Mouse (Mus musculus) CD4-positive helper T cell, adult 2 months (primary cell): ENCODE results near the gene Sipa1.

Experiments
- DNase-seq: peaks from one replicate; pipeline ENCODE4 v3.0.0-alpha.2; 2012; ENCODE audit warnings: low read depth, missing footprints, low spot score

Sipa1 gene

DNA sequence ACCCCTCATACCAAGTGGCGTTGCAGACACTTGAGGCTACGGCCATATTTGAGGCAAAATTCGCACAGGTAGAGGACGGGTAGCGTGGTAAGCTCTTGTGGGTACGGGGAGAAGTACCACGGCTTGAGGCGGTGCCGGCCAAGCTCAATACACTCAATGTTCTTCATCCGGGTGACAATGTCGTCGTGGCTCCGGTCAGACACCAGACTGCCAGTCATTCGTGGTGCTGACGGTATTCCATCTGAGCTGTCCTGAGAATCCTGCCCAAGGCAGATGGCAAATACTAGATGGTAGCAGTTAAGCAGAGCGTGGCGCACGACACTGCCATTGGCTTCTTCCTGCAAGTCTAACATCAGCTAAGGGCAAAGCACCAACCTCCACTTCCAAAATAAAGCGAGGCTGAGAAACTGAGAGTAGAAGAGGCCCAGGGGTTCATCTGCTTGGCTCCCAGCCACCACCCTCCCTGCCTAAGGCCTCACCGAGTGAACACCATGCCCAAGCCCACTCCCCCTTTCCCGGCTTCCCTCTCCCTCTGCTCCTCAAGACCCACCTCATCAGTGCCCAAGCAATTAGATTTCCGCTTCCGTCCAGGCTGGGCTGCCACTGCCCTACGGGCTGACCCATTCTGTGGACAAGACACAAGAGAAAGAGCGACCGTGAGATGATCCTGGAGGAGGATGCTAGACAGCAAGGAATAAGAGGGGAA, 55.6 kb downstream of the Sipa1 start:
- DNase-seq: no peak

DNA sequence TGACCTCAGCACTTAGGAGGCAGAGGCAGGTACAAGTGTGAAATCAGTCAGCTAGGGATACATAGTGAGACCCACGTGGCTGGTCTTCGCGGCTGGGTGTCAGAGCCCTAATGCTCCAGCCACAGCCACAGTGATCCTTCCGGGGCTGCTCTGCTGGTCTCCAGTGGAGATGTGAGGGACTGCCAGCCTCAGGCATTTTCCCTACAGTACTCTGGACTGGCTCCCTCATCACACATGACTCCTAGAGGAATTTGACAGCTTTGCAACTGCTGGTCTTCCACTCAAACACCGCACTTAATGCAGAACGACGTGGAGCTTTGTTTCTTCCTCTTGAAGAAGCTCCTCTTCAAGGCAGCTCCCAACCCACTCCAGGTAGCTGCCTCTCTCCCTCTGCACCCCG, 57.3 kb downstream of the Sipa1 start:
- DNase-seq: no peak

DNA sequence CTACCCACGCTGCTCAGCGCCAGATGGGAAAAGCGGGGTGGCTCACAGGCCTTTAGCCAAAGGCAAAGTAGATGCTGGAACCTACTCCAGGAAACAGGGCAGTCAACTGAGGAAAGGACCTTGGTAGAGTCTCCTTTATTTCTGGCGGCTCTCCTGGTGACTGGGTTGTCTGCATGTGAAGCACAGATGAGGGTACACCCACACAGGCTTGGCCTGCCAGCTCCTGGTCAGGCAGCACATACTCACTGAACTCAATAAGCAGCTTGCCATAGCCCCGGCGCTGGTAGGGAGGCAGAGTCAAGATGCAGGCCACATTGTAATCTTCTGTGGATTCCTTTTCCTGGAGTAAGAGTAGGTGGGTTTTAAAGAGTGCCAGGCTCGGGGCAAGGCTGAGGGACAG, 58.4 kb downstream of the Sipa1 start:
- DNase-seq: no peak

DNA sequence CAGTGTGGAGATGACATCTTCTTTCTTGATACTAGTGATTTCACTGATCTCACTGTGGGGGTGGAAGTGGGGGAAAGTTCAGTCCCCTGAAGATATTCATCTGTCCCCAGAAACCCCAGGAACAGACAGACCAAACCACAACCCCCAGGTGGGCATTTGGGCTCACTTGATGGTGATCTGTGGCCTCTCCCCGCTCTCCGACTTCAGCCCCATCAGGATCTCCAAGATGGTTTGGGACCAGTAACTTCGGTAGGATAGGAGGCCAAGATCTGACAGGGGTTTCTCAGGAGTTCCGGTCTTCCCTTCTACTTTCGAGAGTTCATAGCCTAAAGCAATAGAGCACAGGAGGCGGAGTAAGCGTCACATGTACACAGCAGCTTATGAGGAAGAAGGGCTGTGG, 59.8 kb downstream of the Sipa1 start:
- no peak for DNase-seq

DNA sequence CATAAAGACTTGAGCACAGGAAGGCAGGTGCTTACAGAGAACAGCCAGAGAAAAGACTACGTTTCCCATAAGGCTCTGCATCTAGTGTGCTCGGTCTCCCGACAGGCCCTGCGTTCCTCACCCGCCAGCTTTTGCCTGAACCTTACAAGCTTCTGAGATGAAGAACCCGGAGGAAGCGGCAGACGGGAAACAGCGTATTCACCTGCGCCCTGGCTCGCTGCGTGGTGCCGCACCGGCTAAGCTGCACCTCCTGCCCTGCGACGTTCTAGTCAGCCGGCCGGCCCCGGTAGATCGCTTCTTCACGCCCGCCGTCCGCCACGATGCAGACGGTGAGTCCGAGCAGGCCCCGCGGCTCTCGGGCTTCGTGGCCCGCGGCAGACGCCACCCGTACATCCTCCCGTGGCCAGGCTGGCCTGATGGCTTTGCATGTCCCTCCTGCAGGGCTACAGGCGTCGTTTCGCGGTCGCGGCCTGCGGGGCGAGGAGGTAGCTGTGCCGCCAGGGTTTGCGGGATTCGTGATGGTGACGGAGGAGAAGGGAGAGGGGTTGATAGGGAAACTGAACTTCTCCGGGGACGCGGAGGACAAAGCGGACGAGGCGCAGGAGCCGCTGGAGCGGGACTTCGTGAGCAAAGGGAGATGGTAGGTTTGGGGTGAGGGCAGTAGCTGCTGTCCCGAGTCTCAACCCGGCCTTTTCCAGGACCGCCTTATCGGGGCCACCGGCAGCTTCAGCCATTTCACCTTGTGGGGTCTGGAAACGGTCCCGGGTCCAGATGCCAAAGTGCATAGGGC, 61.6 kb downstream of the Sipa1 start, which contains the start of gene Rnaseh2c:
Gene Rnaseh2c (plus strand): TSS at position 122 of the 790 bp plus-strand sequence.
- peak; percentile 89 for DNase-seq
